Mouse (Mus musculus): ENCODE results near the gene Gm28048. TPM values are rescaled to one million over a fixed set of nuclear protein-coding genes. Genes with fewer than 3 reads are reported as not detected.
A peak's percentile ranks its signal among the peaks of the same experiment; 100 is the strongest.

Gm28048 gene
- polyA plus RNA-seq, 1 experiment = 1.9 TPM

GRCm38 (mm10) chr11:22994271-22994670, 12.4 kb upstream of the Gm28048 start:
- Histone ChIP-seq H3K36me3 (ENCODE audit: control insufficient read depth, insufficient read depth) (peaks cover 51% of the 10 kb centered on the region), H3K4me3 (no peak overlapping the region), H3ac (ENCODE audit: control insufficient read depth, insufficient read length) (no peak overlapping the region), H3K27me3 (ENCODE audit: control insufficient read depth, insufficient read depth, insufficient read length) (no peaks in the 10 kb centered on the region), H3K79me2 (ENCODE audit: control insufficient read depth, insufficient read depth) (peaks cover 40% of the 10 kb centered on the region), H3K4me2 (ENCODE audit: low read depth) (no peak overlapping the region)
- no peak for TF ChIP-seq SRF (IDR thresholded peaks at IDR 0.05; ENCODE audit: control insufficient read depth, insufficient read length, low read depth)
- TF ChIP-seq TCF12 (IDR thresholded peaks at IDR 0.05; ENCODE audit: insufficient read depth, poor library complexity, severe bottlenecking) = no peak
- no peak for TF ChIP-seq MYOD1 (IDR thresholded peaks at IDR 0.05; ENCODE audit: control insufficient read depth in 1 of 3, insufficient read length in 2 of 3, low read depth in 2 of 3)
- no peak for TF ChIP-seq POLR2A (IDR thresholded peaks at IDR 0.05; ENCODE audit: insufficient read length, low read depth)
- TF ChIP-seq MYOG (IDR thresholded peaks at IDR 0.05; ENCODE audit: control insufficient read depth in 1 of 3, insufficient read depth in 1 of 3, insufficient read length in 2 of 3, low read depth in 2 of 3) = no peak
- no peak for TF ChIP-seq E2F4 (IDR thresholded peaks at IDR 0.05; ENCODE audit: insufficient read depth)
- TF ChIP-seq USF1 (IDR thresholded peaks at IDR 0.05; ENCODE audit: low read depth) = no peak
- TF ChIP-seq MAX (IDR thresholded peaks at IDR 0.05; ENCODE audit: low read depth) = no peak
- TF ChIP-seq TCF3 (IDR thresholded peaks at IDR 0.05; ENCODE audit: insufficient read length, low read depth) = no peak
- TF ChIP-seq POLR2AphosphoS2 (IDR thresholded peaks at IDR 0.05; ENCODE audit: insufficient read length, low read depth) = no peak
- no peak for TF ChIP-seq REST (IDR thresholded peaks at IDR 0.05; ENCODE audit: insufficient read depth, insufficient read length)
- no peak for TF ChIP-seq CEBPB (IDR thresholded peaks at IDR 0.05; ENCODE audit: insufficient read depth, poor library complexity, severe bottlenecking)

- TF ChIP-seq E2F4 (IDR thresholded peaks at IDR 0.05; ENCODE audit: insufficient read depth) = no peak
- no peak for TF ChIP-seq MAX (IDR thresholded peaks at IDR 0.05; ENCODE audit: low read depth)
- no peak for TF ChIP-seq TCF12 (IDR thresholded peaks at IDR 0.05; ENCODE audit: insufficient read depth, poor library complexity, severe bottlenecking)
- no peak for TF ChIP-seq REST (IDR thresholded peaks at IDR 0.05; ENCODE audit: insufficient read depth, insufficient read length)
- TF ChIP-seq CEBPB (IDR thresholded peaks at IDR 0.05; ENCODE audit: insufficient read depth, poor library complexity, severe bottlenecking) = no peak
- Histone ChIP-seq H3K79me2 (ENCODE audit: control insufficient read depth, insufficient read depth) (peaks cover 40% of the 10 kb centered on the region), H3ac (ENCODE audit: control insufficient read depth, insufficient read length) (peak overlapping the region; percentile 32), H3K36me3 (ENCODE audit: control insufficient read depth, insufficient read depth) (peaks cover 24% of the 10 kb centered on the region), H3K27me3 (ENCODE audit: control insufficient read depth, insufficient read depth, insufficient read length) (no peaks in the 10 kb centered on the region), H3K4me3 (peak overlapping the region; percentile 49), H3K4me2 (ENCODE audit: low read depth) (peak overlapping the region; percentile 95)
These were observed 9.4 kb upstream of the Gm28048 start for GRCm38 (mm10) chr11:22991218-22991835.

- TF ChIP-seq CEBPB (IDR thresholded peaks at IDR 0.05; ENCODE audit: insufficient read depth, poor library complexity, severe bottlenecking) = no peak
- peak in 1 of 3 experiments; percentile 27 for TF ChIP-seq MYOG (IDR thresholded peaks at IDR 0.05; ENCODE audit: control insufficient read depth in 1 of 3, insufficient read depth in 1 of 3, insufficient read length in 2 of 3, low read depth in 2 of 3)
- no peak for TF ChIP-seq TCF12 (IDR thresholded peaks at IDR 0.05; ENCODE audit: insufficient read depth, poor library complexity, severe bottlenecking)
- TF ChIP-seq POLR2AphosphoS2 (IDR thresholded peaks at IDR 0.05; ENCODE audit: insufficient read length, low read depth) = peak; percentile 95
- peak; percentile 28 for TF ChIP-seq E2F4 (IDR thresholded peaks at IDR 0.05; ENCODE audit: insufficient read depth)
- TF ChIP-seq MYOD1 (IDR thresholded peaks at IDR 0.05; ENCODE audit: control insufficient read depth in 1 of 3, insufficient read length in 2 of 3, low read depth in 2 of 3) = peak in 1 of 3 experiments; percentile 27
- TF ChIP-seq MAX (IDR thresholded peaks at IDR 0.05; ENCODE audit: low read depth) = peak; percentile 79
- TF ChIP-seq SRF (IDR thresholded peaks at IDR 0.05; ENCODE audit: control insufficient read depth, insufficient read length, low read depth) = peak; percentile 86
- TF ChIP-seq POLR2A (IDR thresholded peaks at IDR 0.05; ENCODE audit: insufficient read length, low read depth) = peak; percentile 83
- H3K36me3 ChIP-seq (ENCODE audit: control insufficient read depth, insufficient read depth) = peaks cover 16% of the 10 kb centered on the region
- no peaks in the 10 kb centered on the region for H3K27me3 ChIP-seq (ENCODE audit: control insufficient read depth, insufficient read depth, insufficient read length)
- peak within 1 kb of the TSS; percentile 32 for H3ac ChIP-seq (ENCODE audit: control insufficient read depth, insufficient read length)
- H3K4me3 ChIP-seq = peak within 1 kb of the TSS; percentile 49
- H3K4me2 ChIP-seq (ENCODE audit: low read depth) = peak within 1 kb of the TSS; percentile 95
- peaks cover 40% of the 10 kb centered on the region for H3K79me2 ChIP-seq (ENCODE audit: control insufficient read depth, insufficient read depth)
These were observed 8.7 kb upstream of the Gm28048 start, which contains the start of gene Cct4 for GRCm38 (mm10) chr11:22990393-22991126. Cct4 (plus strand) TSS chr11:22990519.

- Histone ChIP-seq H3K27me3 (ENCODE audit: control insufficient read depth, insufficient read depth, insufficient read length) (no peaks in the 10 kb centered on the region), H3K4me3 (peak overlapping the region; percentile 49), H3ac (ENCODE audit: control insufficient read depth, insufficient read length) (no peak overlapping the region), H3K4me2 (ENCODE audit: low read depth) (peak overlapping the region; percentile 77), H3K79me2 (ENCODE audit: control insufficient read depth, insufficient read depth) (peaks cover 40% of the 10 kb centered on the region), H3K36me3 (ENCODE audit: control insufficient read depth, insufficient read depth) (peaks cover 14% of the 10 kb centered on the region)
- TF ChIP-seq CEBPB (IDR thresholded peaks at IDR 0.05; ENCODE audit: insufficient read depth, poor library complexity, severe bottlenecking) (no peak), MYOD1 (IDR thresholded peaks at IDR 0.05; ENCODE audit: control insufficient read depth in 1 of 3, insufficient read length in 2 of 3, low read depth in 2 of 3) (no peak), MAX (IDR thresholded peaks at IDR 0.05; ENCODE audit: low read depth) (no peak), POLR2A (IDR thresholded peaks at IDR 0.05; ENCODE audit: insufficient read length, low read depth) (no peak)
These were observed 7.9 kb upstream of the Gm28048 start for GRCm38 (mm10) chr11:22989786-22990185.

GRCm38 (mm10) chr11:22987357-22987756, 5.5 kb upstream of the Gm28048 start:
- Histone ChIP-seq H3ac (ENCODE audit: control insufficient read depth, insufficient read length) (no peak overlapping the region), H3K4me3 (no peak overlapping the region), H3K79me2 (ENCODE audit: control insufficient read depth, insufficient read depth) (peaks cover 19% of the 10 kb centered on the region), H3K27me3 (ENCODE audit: control insufficient read depth, insufficient read depth, insufficient read length) (no peaks in the 10 kb centered on the region), H3K4me2 (ENCODE audit: low read depth) (peak overlapping the region; percentile 41), H3K36me3 (ENCODE audit: control insufficient read depth, insufficient read depth) (no peaks in the 10 kb centered on the region)
- TF ChIP-seq TCF3 (IDR thresholded peaks at IDR 0.05; ENCODE audit: insufficient read length, low read depth) (no peak), POLR2A (IDR thresholded peaks at IDR 0.05; ENCODE audit: insufficient read length, low read depth) (no peak), REST (IDR thresholded peaks at IDR 0.05; ENCODE audit: insufficient read depth, insufficient read length) (no peak), POLR2AphosphoS2 (IDR thresholded peaks at IDR 0.05; ENCODE audit: insufficient read length, low read depth) (no peak), SRF (IDR thresholded peaks at IDR 0.05; ENCODE audit: control insufficient read depth, insufficient read length, low read depth) (no peak), TCF12 (IDR thresholded peaks at IDR 0.05; ENCODE audit: insufficient read depth, poor library complexity, severe bottlenecking) (no peak), E2F4 (IDR thresholded peaks at IDR 0.05; ENCODE audit: insufficient read depth) (no peak), MYOD1 (IDR thresholded peaks at IDR 0.05; ENCODE audit: control insufficient read depth in 1 of 3, insufficient read length in 2 of 3, low read depth in 2 of 3) (no peak), USF1 (IDR thresholded peaks at IDR 0.05; ENCODE audit: low read depth) (no peak), MYOG (IDR thresholded peaks at IDR 0.05; ENCODE audit: control insufficient read depth in 1 of 3, insufficient read depth in 1 of 3, insufficient read length in 2 of 3, low read depth in 2 of 3) (no peak), MAX (IDR thresholded peaks at IDR 0.05; ENCODE audit: low read depth) (no peak), CEBPB (IDR thresholded peaks at IDR 0.05; ENCODE audit: insufficient read depth, poor library complexity, severe bottlenecking) (no peak)
